Mouse (Mus musculus) myocyte (in vitro differentiated cells): ENCODE data around the gene Lrrc73. TPM values are rescaled to one million over a fixed set of nuclear protein-coding genes. Genes with fewer than 3 reads are reported as not detected.

ENCODE experiments used
- H3K27me3 ChIP-seq: one replicate; pipeline ENCODE4 v1.6.1; 2011; ENCODE audit not compliant: control insufficient read depth, insufficient read depth, insufficient read length
- H3K36me3 ChIP-seq: one replicate; pipeline ENCODE4 v1.6.1; 2011; ENCODE audit not compliant: control insufficient read depth, insufficient read depth
- H3K4me2 ChIP-seq: one replicate; pipeline ENCODE4 v1.6.1; 2011; ENCODE audit warnings: low read depth, control low read depth
- H3K4me3 ChIP-seq: one replicate; pipeline ENCODE4 v1.5.1; 2011; ENCODE audit warnings: mild to moderate bottlenecking, control low read depth, moderate library complexity
- H3K79me2 ChIP-seq: one replicate; pipeline ENCODE4 v1.6.1; 2011; ENCODE audit not compliant: control insufficient read depth, insufficient read depth
- H3ac ChIP-seq: one replicate; pipeline ENCODE4 v1.6.1; 2011; ENCODE audit not compliant: control insufficient read depth, insufficient read length
- CEBPB ChIP-seq: IDR thresholded peaks from 2 replicates; pipeline ENCODE4 v1.6.1; 2011; ENCODE audit warnings: mild to moderate bottlenecking, moderate library complexity; ENCODE audit not compliant: poor library complexity, insufficient read depth, severe bottlenecking
- E2F4 ChIP-seq: IDR thresholded peaks from one replicate; pipeline ENCODE4 v1.6.1; 2011; ENCODE audit warnings: mild to moderate bottlenecking, control low read depth, moderate library complexity; ENCODE audit not compliant: insufficient read depth
- MAX ChIP-seq: IDR thresholded peaks from one replicate; pipeline ENCODE4 v1.6.1; 2011; ENCODE audit warnings: low read depth, mild to moderate bottlenecking, control low read depth
- MYOD1 ChIP-seq, 3 experiments: IDR thresholded peaks; one replicate each; pipeline ENCODE4 v1.6.1; 2011; ENCODE audit warnings: control low read depth in 2 of 3, low read depth in 2 of 3, mild to moderate bottlenecking in 2 of 3, moderate library complexity in 1 of 3; ENCODE audit not compliant: insufficient read length in 2 of 3, control insufficient read depth in 1 of 3
- MYOG ChIP-seq, 3 experiments: IDR thresholded peaks; one replicate each; pipeline ENCODE4 v1.6.1; 2011; ENCODE audit warnings: control low read depth in 2 of 3, low read depth in 2 of 3, mild to moderate bottlenecking in 2 of 3; ENCODE audit not compliant: insufficient read length in 2 of 3, control insufficient read depth in 1 of 3, insufficient read depth in 1 of 3
- POLR2A ChIP-seq: IDR thresholded peaks from one replicate; pipeline ENCODE4 v1.6.1; 2011; ENCODE audit warnings: low read depth, mild to moderate bottlenecking, control low read depth, moderate library complexity; ENCODE audit not compliant: insufficient read length
- POLR2AphosphoS2 ChIP-seq: IDR thresholded peaks from one replicate; pipeline ENCODE4 v1.6.1; 2011; ENCODE audit warnings: low read depth, control low read depth; ENCODE audit not compliant: insufficient read length
- REST ChIP-seq: IDR thresholded peaks from one replicate; pipeline ENCODE4 v1.6.1; 2011; ENCODE audit warnings: mild to moderate bottlenecking, control low read depth, moderate library complexity; ENCODE audit not compliant: insufficient read depth, insufficient read length
- SRF ChIP-seq: IDR thresholded peaks from one replicate; pipeline ENCODE4 v1.6.1; 2011; ENCODE audit warnings: low read depth; ENCODE audit not compliant: control insufficient read depth, insufficient read length
- TCF12 ChIP-seq: IDR thresholded peaks from one replicate; pipeline ENCODE4 v1.6.1; 2011; ENCODE audit warnings: mild to moderate bottlenecking, control low read depth; ENCODE audit not compliant: poor library complexity, insufficient read depth, severe bottlenecking
- TCF3 ChIP-seq: IDR thresholded peaks from one replicate; pipeline ENCODE4 v1.6.1; 2011; ENCODE audit warnings: low read depth, control low read depth; ENCODE audit not compliant: insufficient read length
- USF1 ChIP-seq: IDR thresholded peaks from one replicate; pipeline ENCODE4 v1.6.1; 2011; ENCODE audit warnings: low read depth, mild to moderate bottlenecking, control low read depth, moderate library complexity
- polyA plus RNA-seq: library from polyadenylated mRNA; unstranded; fragments of >200 nt; fragmentation: generic; extraction: Trizol; gene quantifications from one replicate; pipeline ENCODE4 v1.2.1, GENCODE M21; 2012; ENCODE audit warnings: missing spikeins

The Lrrc73 gene
- polyA plus RNA-seq, 1 experiment = 2.0 TPM

GRCm38 (mm10) chr17:46272675-46273074 is 19.3 kb downstream of the Lrrc73 start:
- TF ChIP-seq POLR2A (no peak), SRF (no peak), POLR2AphosphoS2 (no peak), MYOD1 (IDR thresholded peaks at IDR 0.05; ENCODE audit: control insufficient read depth in 1 of 3, insufficient read length in 2 of 3, low read depth in 2 of 3) (no peak), E2F4 (no peak), MAX (no peak), CEBPB (no peak), REST (no peak), TCF3 (no peak), TCF12 (no peak), MYOG (IDR thresholded peaks at IDR 0.05; ENCODE audit: control insufficient read depth in 1 of 3, insufficient read depth in 1 of 3, insufficient read length in 2 of 3, low read depth in 2 of 3) (no peak), USF1 (no peak)
- H3K4me3 ChIP-seq = no peak overlapping the region
- H3K36me3 ChIP-seq = no peaks in the 10 kb centered on the region
- H3K79me2 ChIP-seq = peaks cover 39% of the 10 kb centered on the region
- no peak overlapping the region for H3ac ChIP-seq
- H3K27me3 ChIP-seq = no peaks in the 10 kb centered on the region
- peak overlapping the region; percentile 79 for H3K4me2 ChIP-seq

- no peaks in the 10 kb centered on the region for H3K27me3 ChIP-seq
- TF ChIP-seq SRF (no peak), USF1 (no peak), TCF12 (peak; percentile 42), MYOG (IDR thresholded peaks at IDR 0.05; ENCODE audit: control insufficient read depth in 1 of 3, insufficient read depth in 1 of 3, insufficient read length in 2 of 3, low read depth in 2 of 3) (no peak), CEBPB (peak; percentile 88), MYOD1 (IDR thresholded peaks at IDR 0.05; ENCODE audit: control insufficient read depth in 1 of 3, insufficient read length in 2 of 3, low read depth in 2 of 3) (peak in 1 of 3 experiments; percentile 7), MAX (no peak)
- H3K4me3 ChIP-seq = no peak overlapping the region
- H3ac ChIP-seq = no peak overlapping the region
- H3K79me2 ChIP-seq = peaks cover 34% of the 10 kb centered on the region
- peak overlapping the region; percentile 79 for H3K4me2 ChIP-seq
- H3K36me3 ChIP-seq = peaks cover 4% of the 10 kb centered on the region
Observed at GRCm38 (mm10) chr17:46273803-46274236, 20.5 kb downstream of the Lrrc73 start.

- Histone ChIP-seq H3K36me3 (peaks cover 7% of the 10 kb centered on the region), H3ac (no peak overlapping the region), H3K4me3 (no peak overlapping the region), H3K27me3 (no peaks in the 10 kb centered on the region), H3K4me2 (peak overlapping the region; percentile 79), H3K79me2 (peaks cover 37% of the 10 kb centered on the region)
- TF ChIP-seq MYOD1 (IDR thresholded peaks at IDR 0.05; ENCODE audit: control insufficient read depth in 1 of 3, insufficient read length in 2 of 3, low read depth in 2 of 3) (peak in 1 of 3 experiments; percentile 14), MYOG (IDR thresholded peaks at IDR 0.05; ENCODE audit: control insufficient read depth in 1 of 3, insufficient read depth in 1 of 3, insufficient read length in 2 of 3, low read depth in 2 of 3) (no peak), TCF3 (no peak)
Observed at GRCm38 (mm10) chr17:46274465-46274864, 21.1 kb downstream of the Lrrc73 start.

DNA sequence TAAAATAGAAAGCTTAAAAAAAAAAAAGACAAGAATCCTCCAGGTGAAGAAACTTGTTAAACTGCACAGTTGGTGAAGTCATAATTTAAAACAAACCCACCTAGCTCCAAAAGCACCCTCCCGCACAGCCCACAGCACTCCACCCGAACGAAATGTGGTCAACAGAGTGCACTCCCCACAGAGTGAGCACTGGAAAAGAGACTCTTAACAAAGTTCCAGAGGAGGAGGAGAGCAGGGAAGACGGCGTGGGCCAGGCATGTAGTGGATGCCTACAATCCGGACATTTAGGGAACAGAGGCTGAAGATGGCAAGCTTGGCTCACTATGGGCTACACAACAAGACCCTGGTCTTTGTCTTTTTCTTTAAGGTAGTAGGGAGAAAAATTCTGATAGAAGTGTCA is 21.7 kb downstream of the Lrrc73 start:
- TF ChIP-seq SRF = no peak
- TF ChIP-seq USF1 = no peak
- no peak for TF ChIP-seq MAX
- no peak for TF ChIP-seq MYOG (IDR thresholded peaks at IDR 0.05; ENCODE audit: control insufficient read depth in 1 of 3, insufficient read depth in 1 of 3, insufficient read length in 2 of 3, low read depth in 2 of 3)
- no peak for TF ChIP-seq E2F4
- no peak for TF ChIP-seq REST
- no peak for TF ChIP-seq TCF3
- no peak for TF ChIP-seq CEBPB
- no peak for TF ChIP-seq POLR2A
- H3K27me3 ChIP-seq = no peaks in the 10 kb centered on the region
- peaks cover 7% of the 10 kb centered on the region for H3K36me3 ChIP-seq
- no peak overlapping the region for H3K4me3 ChIP-seq
- peak overlapping the region; percentile 79 for H3K4me2 ChIP-seq
- no peak overlapping the region for H3ac ChIP-seq
- peaks cover 42% of the 10 kb centered on the region for H3K79me2 ChIP-seq

DNA sequence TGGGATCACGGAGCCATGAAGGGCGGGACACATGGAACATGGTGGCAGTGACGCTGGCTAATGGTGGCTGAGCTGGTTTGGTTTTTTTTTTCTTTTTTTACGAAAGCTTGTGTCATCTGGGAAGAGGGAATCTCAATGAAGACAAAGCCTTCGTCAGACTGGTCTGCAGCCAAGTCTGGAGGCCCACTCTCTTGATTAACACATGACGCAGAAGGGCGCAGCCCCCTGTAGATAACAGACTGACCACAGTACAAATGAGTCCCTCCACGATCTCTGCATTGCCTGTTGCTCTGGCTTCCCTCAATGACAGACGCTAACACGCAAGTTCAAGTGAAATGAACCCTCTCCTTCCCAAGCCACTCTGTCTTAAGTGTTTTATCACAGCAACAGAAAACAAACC is 22.2 kb downstream of the Lrrc73 start:
- no peak overlapping the region for H3ac ChIP-seq
- H3K27me3 ChIP-seq = no peaks in the 10 kb centered on the region
- no peak for TF ChIP-seq CEBPB
- TF ChIP-seq SRF = no peak
- no peak for TF ChIP-seq POLR2A
- peaks cover 47% of the 10 kb centered on the region for H3K79me2 ChIP-seq
- H3K4me3 ChIP-seq = no peak overlapping the region
- peaks cover 7% of the 10 kb centered on the region for H3K36me3 ChIP-seq
- H3K4me2 ChIP-seq = peak overlapping the region; percentile 79
